Mouse (Mus musculus): Measurements from ENCODE around the gene Astn2.

- TF ChIP-seq GATA1 (IDR thresholded peaks at IDR 0.05; ENCODE audit: borderline replicate concordance, low read length), result no peak
- TF ChIP-seq FLI1 (IDR thresholded peaks at IDR 0.05; ENCODE audit: low read length), result no peak
Measured at GRCm38 (mm10) chr4:65821070-65821469, 583.3 kb downstream of the Astn2 start.
